Mouse (Mus musculus) left cerebral cortex, postnatal 25 days (tissue): ENCODE measurements around the gene Rnasek. TPM values are rescaled to one million over a fixed set of nuclear protein-coding genes. Genes with fewer than 3 reads are reported as not detected.

Experiments
- DNase-seq, 2 experiments: peaks; one replicate each; pipeline ENCODE4 v3.0.0; 2022; ENCODE audit warnings: low spot score in 2 of 2, mixed read lengths in 1 of 2
- intact Hi-C: fragments of 180-260 bp; cut with DNase I; formaldehyde crosslinking; loops from one replicate; pipeline ENCODE4 v1.15.1; 2025
- microRNA-seq, 2 experiments: library from miRNA; unstranded; fragments of <30 nt; microRNA quantifications; one replicate each; pipeline ENCODE4 v1.2.0; 2022
- total RNA-seq, 2 experiments: library from RNA; stranded (reverse); gene quantifications; 2 replicates each; pipeline ENCODE4 v1.2.3; 2021

Gene Rnasek
- total RNA-seq, 2 experiments from 2014 or later, result 261 to 273 TPM

DNA sequence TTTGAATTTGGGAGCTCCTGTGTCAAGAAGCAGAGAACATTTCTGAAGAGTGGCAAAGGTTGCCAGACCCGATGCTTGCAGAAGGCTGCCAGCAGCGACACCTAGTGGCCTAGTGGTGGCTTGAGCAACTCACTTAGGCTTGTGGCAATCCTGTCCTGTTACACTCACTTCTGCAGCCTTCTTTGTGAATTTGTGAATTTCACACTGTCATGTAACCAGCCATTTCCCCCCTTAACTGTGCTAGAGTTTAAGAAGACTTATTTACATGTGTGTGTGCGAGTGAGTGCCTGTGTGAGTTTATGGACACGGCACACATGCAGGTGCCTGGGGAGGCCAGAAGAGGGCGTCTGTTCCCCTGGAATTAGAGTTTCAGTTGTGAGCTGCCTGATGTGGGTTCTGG is 38.0 kb downstream of the Rnasek start:
- peak; percentile 67 to 74 for DNase-seq
- intact Hi-C loops, result loop anchor here (5.0 kb wide), 1 partner anchor 129 kb away; no protein-coding TSS in a partner anchor

DNA sequence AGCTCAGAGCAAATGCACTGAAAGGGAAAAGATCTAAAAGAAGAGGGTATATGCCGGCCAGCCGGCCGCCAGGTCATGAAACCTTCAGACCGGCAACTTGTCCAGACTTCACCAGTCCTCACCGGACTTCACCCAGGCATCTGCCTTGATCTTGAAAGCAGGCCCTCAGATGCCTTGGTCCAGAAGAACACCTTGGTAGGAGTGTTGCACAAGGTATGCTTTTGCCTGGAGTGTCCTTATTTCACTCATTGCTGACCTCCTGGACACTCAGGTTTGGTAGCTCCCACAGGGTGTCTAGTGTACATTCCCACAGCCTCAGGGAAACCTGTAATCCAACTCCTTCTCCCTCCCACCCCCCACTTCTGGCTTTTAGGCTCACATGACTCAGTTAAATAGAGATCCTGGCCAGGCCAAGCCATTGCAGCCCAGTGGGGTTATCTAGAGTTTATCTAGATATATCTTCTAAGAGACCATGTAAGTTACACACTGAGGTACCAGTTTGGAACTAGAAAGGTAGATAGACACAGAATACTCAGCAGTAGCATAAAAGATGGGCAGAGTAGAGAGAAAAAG is 39.5 kb downstream of the Rnasek start:
- DNase-seq, result no peak
- intact Hi-C loops, result loop anchor here (5.0 kb wide), 1 partner anchor 128 kb away; no protein-coding TSS in a partner anchor

DNA sequence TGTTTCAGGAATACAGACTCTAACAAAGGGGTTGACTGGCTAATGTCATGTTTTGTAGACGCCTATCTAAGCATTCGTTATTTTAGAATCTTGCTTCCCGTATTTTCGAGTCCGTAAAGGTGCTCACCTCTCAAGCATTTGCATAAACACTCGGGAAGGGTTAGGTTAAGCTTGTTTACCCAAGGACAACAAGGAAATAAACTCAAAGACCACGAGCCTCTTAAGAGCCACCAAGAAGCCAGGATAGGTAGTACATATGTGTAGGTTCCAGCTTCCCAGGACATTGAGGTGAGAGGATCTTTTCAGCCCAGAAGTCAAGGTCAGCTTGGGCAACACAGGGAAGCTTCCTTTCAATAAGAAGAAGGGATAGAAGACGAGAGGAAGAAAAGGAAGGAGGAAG is 40.5 kb downstream of the Rnasek start:
- intact Hi-C loops, result no loop called here
- no peak for DNase-seq

DNA sequence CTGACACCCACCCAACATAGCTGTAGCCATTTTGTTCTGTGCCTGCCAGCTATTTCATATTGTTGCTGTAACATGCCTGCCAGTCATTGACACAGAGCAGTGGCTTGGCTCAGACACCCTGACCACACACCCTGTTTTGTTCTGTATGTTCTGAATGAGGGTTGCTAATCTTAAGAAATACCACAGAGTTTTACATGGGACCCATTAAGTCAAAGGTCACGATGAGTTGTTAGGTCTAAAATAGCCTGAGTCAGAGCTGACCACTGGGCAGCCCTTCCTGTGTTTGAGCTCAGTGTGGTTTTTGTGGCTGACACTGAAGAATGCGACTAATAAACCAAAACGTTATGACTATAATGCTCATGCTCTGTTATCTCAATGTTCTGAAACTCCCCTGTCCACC is 41.3 kb downstream of the Rnasek start:
- intact Hi-C loops, result no loop called here
- DNase-seq, result no peak

DNA sequence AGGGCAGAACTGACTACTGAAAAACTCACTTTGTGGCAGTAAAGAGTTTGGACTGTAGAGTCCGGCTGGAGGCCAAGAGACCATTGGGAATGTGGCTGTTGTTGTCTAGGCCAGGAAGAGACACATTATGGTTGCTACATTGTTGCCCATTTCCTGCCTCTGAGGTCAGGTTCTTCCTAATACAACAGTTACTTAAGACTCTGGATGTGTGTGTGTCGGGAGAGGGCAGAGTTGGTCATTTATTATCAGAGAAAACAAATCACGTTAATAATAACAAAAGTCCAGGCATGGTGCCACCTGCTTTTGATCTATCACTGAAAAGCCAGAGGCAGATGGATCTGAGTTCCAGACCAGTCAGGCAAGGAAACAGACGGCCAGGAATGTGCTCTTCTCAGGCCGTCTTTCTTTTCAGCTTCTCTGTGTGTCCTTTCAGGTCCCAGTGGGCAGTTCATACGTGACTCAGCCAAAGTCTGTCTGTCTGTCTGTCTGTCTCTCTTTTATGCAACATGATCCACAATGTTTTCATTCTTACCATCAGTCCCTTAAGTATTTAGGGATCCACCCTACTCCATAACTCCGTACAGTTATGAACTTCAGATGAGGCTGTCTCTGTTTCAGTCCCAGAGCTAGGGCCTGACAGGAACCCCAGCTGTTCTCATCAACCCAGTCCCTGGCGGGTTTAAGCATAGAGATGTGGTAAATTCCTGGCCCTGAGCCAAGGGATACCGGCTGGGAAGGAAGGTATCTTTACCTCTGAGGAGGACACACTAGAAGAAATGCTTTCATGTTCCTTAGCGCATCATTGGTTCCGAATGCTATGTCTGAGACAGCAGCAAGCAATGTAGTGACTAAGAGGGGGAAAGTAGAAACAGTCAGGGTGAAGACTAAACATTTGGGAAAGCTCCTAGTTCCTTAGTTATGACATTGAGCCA is 46.0 kb downstream of the Rnasek start:
- DNase-seq, result no peak
- intact Hi-C loops, result no loop called here

DNA sequence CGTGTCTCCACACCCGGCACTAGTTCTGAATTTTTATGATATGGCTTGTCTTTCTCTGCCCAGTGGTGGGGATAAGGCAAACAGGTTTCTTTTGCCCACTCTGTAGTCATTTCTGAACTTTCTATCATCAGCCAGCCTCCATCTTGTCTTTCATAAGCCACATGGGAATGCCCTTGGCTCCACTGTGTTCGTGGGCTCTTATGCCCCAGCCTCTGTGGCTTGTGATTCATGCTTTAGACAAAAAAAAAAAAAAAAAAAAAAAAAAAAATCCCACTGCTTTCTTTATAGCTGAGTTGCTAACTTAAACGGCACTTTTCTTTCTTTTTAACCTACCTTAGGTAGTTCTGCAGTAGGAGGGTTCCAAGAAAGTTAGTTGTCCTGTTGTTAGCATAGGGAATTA is 47.5 kb downstream of the Rnasek start:
- intact Hi-C loops, result no loop called here
- no peak for DNase-seq

DNA sequence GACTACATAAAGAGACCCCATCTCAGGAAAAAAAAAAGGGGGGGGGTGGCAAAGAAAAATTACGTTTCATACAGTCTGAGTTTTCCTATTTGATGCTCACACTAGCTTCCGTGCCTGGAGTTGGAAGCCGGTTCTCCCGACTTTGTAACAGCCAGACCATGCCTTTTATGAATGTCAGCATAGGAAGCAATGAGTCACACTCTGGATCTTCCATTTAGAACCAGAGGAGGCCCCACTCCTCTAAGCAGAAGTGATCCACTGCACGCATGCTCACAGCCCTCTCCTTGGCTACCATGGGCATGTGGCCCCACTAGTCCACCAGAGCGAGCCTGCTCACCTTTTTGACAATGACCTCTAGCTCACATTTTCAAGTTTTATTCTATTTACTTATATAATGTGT is 48.5 kb downstream of the Rnasek start:
- intact Hi-C loops, result no loop called here
- DNase-seq, result no peak

DNA sequence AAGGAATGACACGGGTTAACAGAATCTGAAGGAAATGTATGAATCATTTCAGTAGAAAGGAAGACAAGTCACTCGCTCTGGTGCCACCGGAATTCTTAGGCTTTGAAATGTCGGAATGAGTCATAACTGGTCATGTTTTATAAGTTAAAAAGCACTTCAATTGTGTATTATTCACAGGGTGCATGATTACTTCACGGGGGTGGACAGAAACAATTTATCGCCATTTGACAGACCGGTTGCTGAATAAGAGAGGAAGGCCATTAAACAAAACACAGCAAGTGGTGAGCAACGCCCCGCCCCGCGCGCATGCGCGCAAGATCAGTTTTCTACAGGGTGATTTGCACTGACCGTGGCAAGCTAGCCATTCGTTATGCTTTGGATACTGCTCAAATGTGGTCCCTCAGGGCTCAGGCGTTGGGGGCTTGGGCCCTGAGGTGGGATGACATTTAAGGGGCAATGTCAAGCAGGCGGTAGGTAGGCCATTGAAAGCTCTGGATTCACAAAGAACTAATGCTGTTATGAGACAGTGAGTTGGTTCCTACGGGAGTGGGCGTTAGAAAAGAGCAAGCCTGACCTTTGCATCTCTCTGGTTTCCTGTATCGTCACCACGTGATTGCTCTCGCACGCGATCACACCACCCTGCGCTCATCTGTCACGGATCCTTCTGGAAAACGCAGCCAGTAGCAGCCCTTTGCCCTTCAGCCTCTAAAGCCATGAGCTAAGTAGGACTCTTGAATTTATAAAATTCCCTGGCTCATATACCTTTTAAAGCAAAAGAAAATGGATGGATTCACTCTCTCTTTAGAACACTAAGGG is 50.1 kb downstream of the Rnasek start:
- intact Hi-C loops, result no loop called here
- DNase-seq, result peak in 1 of 2 experiments; percentile 8

Small RNAs within 50 kb of the gene (microRNA-seq; reads per million reads assigned to microRNA genes)
- 723 to 6,074 reads per million in 2 experiments for gene Mir195a
- gene Mir497, result 0 reads per million in 2 experiments
- 0 reads per million in 2 experiments for gene Mir497b

Other genes with a start within 250 kb of the Rnasek start
- gene Gabarap, start 248.7 kb downstream of the Rnasek start, total RNA-seq, result 100 to 1,000 TPM; 217 to 218 TPM
- gene Phf23, start 244.1 kb downstream of the Rnasek start, total RNA-seq, result 10 to 100 TPM; 44.6 to 47.5 TPM
- gene Dvl2, start 239.2 kb downstream of the Rnasek start, total RNA-seq, result 10 to 100 TPM; 26.1 to 32.2 TPM
- gene Acadvl, start 224.4 kb downstream of the Rnasek start, total RNA-seq, result 10 to 100 TPM; 57.4 to 59.3 TPM
- 100 to 1,000 TPM; 931 to 954 TPM for gene Dlg4, start 222.9 kb downstream of the Rnasek start, total RNA-seq
- 1 to 10 TPM; 1.7 to 3.1 TPM for gene Asgr1, start 185.8 kb downstream of the Rnasek start, total RNA-seq
- gene Asgr2, start 147.2 kb downstream of the Rnasek start, total RNA-seq, result not detected
- gene Mgl2, start 109.5 kb downstream of the Rnasek start, total RNA-seq, result under 1 TPM; 0.44 to 0.50 TPM
- gene Clec10a, start 83.6 kb downstream of the Rnasek start, total RNA-seq, result 1 to 10 TPM; 2.3 to 2.4 TPM
- gene Slc16a11, start 27.1 kb downstream of the Rnasek start, total RNA-seq, result 10 to 100 TPM; 23.9 to 27.1 TPM
- 1 to 10 TPM; 7.0 to 8.3 TPM for gene Slc16a13, start 18.8 kb downstream of the Rnasek start, total RNA-seq
- gene Bcl6b, start 10.0 kb downstream of the Rnasek start, total RNA-seq, result 1 to 10 TPM; 1.7 to 2.2 TPM
- gene 0610010K14Rik, start 1.9 kb downstream of the Rnasek start, total RNA-seq, result 10 to 100 TPM; 45.9 to 47.1 TPM
- gene Gm21988, start within 50 bp of the Rnasek start, total RNA-seq, result 1 to 10 TPM; 5.2 to 6.0 TPM
- gene Alox12, start 15.5 kb upstream of the Rnasek start, total RNA-seq, result under 1 TPM in 1 of 2 experiments, not detected in 1; 0.23 TPM
- gene Alox12e, start 82.8 kb upstream of the Rnasek start, total RNA-seq, result under 1 TPM; 0.34 to 0.60 TPM
- not detected for gene Alox15, start 112.2 kb upstream of the Rnasek start, total RNA-seq
- gene Pelp1, start 170.2 kb upstream of the Rnasek start, total RNA-seq, result 10 to 100 TPM; 34.9 to 42.0 TPM
- gene Arrb2, start 192.8 kb upstream of the Rnasek start, total RNA-seq, result 10 to 100 TPM; 64.6 to 66.7 TPM
- gene Med11, start 212.1 kb upstream of the Rnasek start, total RNA-seq, result 10 to 100 TPM; 12.9 to 15.7 TPM
- under 1 TPM; 0.41 to 0.94 TPM for gene Zmynd15, start 219.6 kb upstream of the Rnasek start, total RNA-seq
- gene Cxcl16, start 220.1 kb upstream of the Rnasek start, total RNA-seq, result 1 to 10 TPM in 1 of 2 experiments, under 1 TPM in 1; 0.94 to 1.2 TPM